Mouse (Mus musculus): ENCODE data around the gene Timmdc1. TPM values are rescaled to one million over a fixed set of nuclear protein-coding genes. Genes with fewer than 3 reads are reported as not detected.

Timmdc1 gene
- 44.5 TPM for polyA plus RNA-seq (2021)

GRCm38 (mm10) chr16:38522129-38523084, at the start of gene Timmdc1:
Gene Timmdc1, minus strand, starts transcription at chr16:38522663.
- in situ Hi-C loops (cut with MboI; ENCODE audit: low pct_unique_long_range_greater_than_20kb): loop anchor here (25.0 kb wide), 1 partner anchor 435 kb away; the partner anchor contains the start of gene Gsk3b
- POLR2A ChIA-PET: interaction anchor here (0.6 to 1.6 kb wide), 6 partner anchors 11 to 266 kb away, joined by 3 to 8 read pairs (median 4); partner anchors contain the start of genes Adprh and Poglut1
- CTCF ChIA-PET: interaction anchor here (0.6 to 4.3 kb wide), 4 partner anchors 11 to 177 kb away, joined by 3 to 24 read pairs (median 8); no protein-coding TSS in a partner anchor
- no peak for TF ChIP-seq CTCF (IDR thresholded peaks at IDR 0.05)
- ATAC-seq (peak; percentile 92), DNase-seq (ENCODE audit: low read depth, low spot score) (peak; percentile 49)
- no peaks in the 10 kb centered on the region for H3K27me3 ChIP-seq

GRCm38 (mm10) chr16:38571481-38571880, 49.0 kb upstream of the Timmdc1 start:
- DNase-seq (ENCODE audit: low read depth, low spot score) (no peak), ATAC-seq (no peak)
- ChIA-PET POLR2A (no interaction called here), CTCF (interaction anchor here (1.4 to 1.7 kb wide), 2 partner anchors 8 to 9 kb away, joined by 3 to 4 read pairs; no protein-coding TSS in a partner anchor)
- H3K27me3 ChIP-seq: no peaks in the 10 kb centered on the region
- in situ Hi-C loops (cut with MboI; ENCODE audit: low pct_unique_long_range_greater_than_20kb): no loop called here
- no peak for TF ChIP-seq CTCF (IDR thresholded peaks at IDR 0.05)

- ChIA-PET CTCF (interaction anchor here (0.8 to 1.1 kb wide), 3 partner anchors 26 to 248 kb away, joined by 3 read pairs; no protein-coding TSS in a partner anchor), POLR2A (interaction anchor here (1.0 kb wide), 1 partner anchor 17 kb away, joined by 3 read pairs; no protein-coding TSS in a partner anchor)
- in situ Hi-C loops (cut with MboI; ENCODE audit: low pct_unique_long_range_greater_than_20kb): no loop called here
- ATAC-seq (no peak), DNase-seq (ENCODE audit: low read depth, low spot score) (no peak)
- no peak for TF ChIP-seq CTCF (IDR thresholded peaks at IDR 0.05)
- no peaks in the 10 kb centered on the region for H3K27me3 ChIP-seq
Observed at GRCm38 (mm10) chr16:38568192-38568591, 45.7 kb upstream of the Timmdc1 start.

GRCm38 (mm10) chr16:38563516-38563915, 41.1 kb upstream of the Timmdc1 start:
- DNase-seq (ENCODE audit: low read depth, low spot score) (no peak), ATAC-seq (no peak)
- ChIA-PET CTCF (no interaction called here), POLR2A (interaction anchor here (1.0 kb wide), 1 partner anchor 24 kb away, joined by 3 read pairs; no protein-coding TSS in a partner anchor)
- TF ChIP-seq CTCF (IDR thresholded peaks at IDR 0.05): no peak
- H3K27me3 ChIP-seq: peaks cover 5% of the 10 kb centered on the region
- in situ Hi-C loops (cut with MboI; ENCODE audit: low pct_unique_long_range_greater_than_20kb): no loop called here

GRCm38 (mm10) chr16:38562968-38563327, 40.5 kb upstream of the Timmdc1 start:
- ChIA-PET POLR2A (interaction anchor here (0.6 to 1.0 kb wide), 2 partner anchors 13 to 122 kb away, joined by 4 read pairs; partner anchors contain the start of gene Poglut1), CTCF (interaction anchor here (1.3 kb wide), 1 partner anchor 8 kb away, joined by 3 read pairs; no protein-coding TSS in a partner anchor)
- TF ChIP-seq CTCF (IDR thresholded peaks at IDR 0.05): no peak
- no peak for DNase-seq (ENCODE audit: low read depth, low spot score)
- H3K27me3 ChIP-seq: peaks cover 8% of the 10 kb centered on the region
- in situ Hi-C loops (cut with MboI; ENCODE audit: low pct_unique_long_range_greater_than_20kb): no loop called here
- ATAC-seq: peak; percentile 72

- POLR2A ChIA-PET: interaction anchor here (0.6 to 1.0 kb wide), 2 partner anchors 12 to 123 kb away, joined by 4 read pairs; partner anchors contain the start of gene Poglut1
- H3K27me3 ChIP-seq: peaks cover 8% of the 10 kb centered on the region
- peak; percentile 91 for ATAC-seq
- peak; percentile 59 for DNase-seq (ENCODE audit: low read depth, low spot score)
- in situ Hi-C loops (cut with MboI; ENCODE audit: low pct_unique_long_range_greater_than_20kb): no loop called here
- CTCF ChIA-PET: interaction anchor here (1.3 kb wide), 1 partner anchor 9 kb away, joined by 3 read pairs; no protein-coding TSS in a partner anchor
- no peak for TF ChIP-seq CTCF (IDR thresholded peaks at IDR 0.05)
Observed at GRCm38 (mm10) chr16:38562131-38562967, 39.9 kb upstream of the Timmdc1 start.

- CTCF ChIA-PET: no interaction called here
- H3K27me3 ChIP-seq: peaks cover 14% of the 10 kb centered on the region
- no peak for TF ChIP-seq CTCF (IDR thresholded peaks at IDR 0.05)
- in situ Hi-C loops (cut with MboI; ENCODE audit: low pct_unique_long_range_greater_than_20kb): no loop called here
- DNase-seq (ENCODE audit: low read depth, low spot score) (no peak), ATAC-seq (no peak)
- POLR2A ChIA-PET: no interaction called here
Observed at GRCm38 (mm10) chr16:38558221-38558748, 35.8 kb upstream of the Timmdc1 start, which contains the start of gene Tmem39a. Gene Tmem39a, plus strand, starts transcription at chr16:38558698.

GRCm38 (mm10) chr16:38555988-38556387, 33.5 kb upstream of the Timmdc1 start:
- POLR2A ChIA-PET: no interaction called here
- DNase-seq (ENCODE audit: low read depth, low spot score): no peak
- in situ Hi-C loops (cut with MboI; ENCODE audit: low pct_unique_long_range_greater_than_20kb): no loop called here

GRCm38 (mm10) chr16:38549479-38550396, 27.3 kb upstream of the Timmdc1 start, which contains the start of gene Poglut1:
Gene Poglut1, minus strand, starts transcription at chr16:38550258.
- ChIA-PET POLR2A (interaction anchor here (0.8 to 1.5 kb wide), 6 partner anchors 11 to 27 kb away, joined by 3 to 8 read pairs (median 4); partner anchors contain the start of gene Timmdc1), CTCF (interaction anchor here (1.4 to 1.6 kb wide), 2 partner anchors 11 to 13 kb away, joined by 3 to 5 read pairs; no protein-coding TSS in a partner anchor)
- DNase-seq (ENCODE audit: low read depth, low spot score) (no peak), ATAC-seq (peak; percentile 89)
- H3K27me3 ChIP-seq: peaks cover 7% of the 10 kb centered on the region
- in situ Hi-C loops (cut with MboI; ENCODE audit: low pct_unique_long_range_greater_than_20kb): loop anchor here (10.0 kb wide), 1 partner anchor 175 kb away; no protein-coding TSS in a partner anchor
- TF ChIP-seq CTCF (IDR thresholded peaks at IDR 0.05): no peak

More at GRCm38 (mm10) chr16:38555988-38556387, 33.5 kb upstream of the Timmdc1 start:
- TF ChIP-seq CTCF (IDR thresholded peaks at IDR 0.05): no peak
- H3K27me3 ChIP-seq: peaks cover 16% of the 10 kb centered on the region
- CTCF ChIA-PET: no interaction called here
- ATAC-seq: no peak
